Comparison of ENCODE assay signal across 8 mouse cellular contexts in the genomic region with DNA sequence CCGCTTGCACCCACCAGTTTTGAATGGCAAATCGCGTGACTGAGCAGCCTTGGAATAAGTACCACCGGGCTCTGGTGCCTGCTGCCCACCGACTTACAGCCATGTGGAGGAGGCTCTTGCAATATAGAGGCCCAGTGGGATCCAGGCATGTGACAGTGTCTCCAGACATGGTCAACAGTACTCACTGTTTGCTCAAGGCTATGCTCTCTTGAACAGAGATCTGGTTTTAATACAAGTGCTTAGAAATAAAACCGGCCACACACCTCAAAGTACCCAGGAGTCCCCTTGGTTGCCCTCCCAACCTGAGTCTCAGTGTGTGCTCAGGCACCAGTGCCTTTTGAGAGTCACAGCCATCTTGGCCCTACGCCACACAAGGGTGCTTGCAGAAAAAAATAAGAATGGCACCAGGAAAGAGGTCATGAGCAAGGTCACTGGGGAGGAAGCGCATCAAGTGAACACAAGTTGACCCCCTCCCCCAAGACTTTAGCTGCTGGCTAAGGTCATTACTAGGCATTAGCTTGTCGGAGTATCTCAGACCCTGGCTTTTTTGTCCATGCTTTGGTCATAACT. TPM values are rescaled to one million over a fixed set of nuclear protein-coding genes. Genes with fewer than 3 reads are reported as not detected.
DNase-seq lines count a peak whose midpoint lies in the region; ATAC-seq and TF ChIP-seq lines count a peak whose summit lies in the region.

A gene (minus strand): TSS at position 142 of the 570 bp plus-strand sequence.

- H3K9me3 ChIP-seq in hindbrain, embryonic 15.5 days: no peaks in the 10 kb centered on the region
- no peaks in the 10 kb centered on the region for H3K9me3 ChIP-seq in liver, embryonic 13.5 days (replicated peaks)

- peak; percentile 37 for ATAC-seq in hindbrain, embryonic 15.5 days (ENCODE audit: low FRiP score, low read depth)
- ATAC-seq in liver, embryonic 13.5 days (ENCODE audit: low read depth): no peak

- no peak for TF ChIP-seq POLR2A in kidney, adult 2 months (IDR thresholded peaks at IDR 0.05; ENCODE audit: low read depth, low read length)

- peak; percentile 42 for DNase-seq in kidney, adult 2 months
- DNase-seq in kidney, adult 18-20 months: no peak
- no peak for DNase-seq in adrenal gland, adult 2 months
- DNase-seq in gastrocnemius, adult 18-20 months (ENCODE audit: low spot score): no peak
- no peak for DNase-seq in liver, embryonic 13.5 days
- no peak for DNase-seq in right cerebral cortex, adult 18-20 months
- no peak for DNase-seq in thymus, postnatal 4 days

- H3K9ac ChIP-seq in hindbrain, embryonic 15.5 days: peak within 1 kb of the TSS; percentile 56
- H3K9ac ChIP-seq in liver, embryonic 13.5 days: peak within 1 kb of the TSS; percentile 74

- H3K4me3 ChIP-seq in kidney, adult 2 months (ENCODE audit: insufficient read depth, low read depth, low read length): peak within 1 kb of the TSS; percentile 77
- peak within 1 kb of the TSS; percentile 64 for H3K4me3 ChIP-seq in hindbrain, embryonic 15.5 days
- H3K4me3 ChIP-seq in liver, embryonic 13.5 days (replicated peaks): peak within 1 kb of the TSS; percentile 70

- TF ChIP-seq CTCF in kidney, adult 2 months (conservative IDR thresholded peaks at IDR 0.05; ENCODE audit: insufficient read depth, insufficient read length, low read depth, low read length): no peak

- peaks cover 33% of the 10 kb centered on the region for H3K4me1 ChIP-seq in kidney, adult 2 months (ENCODE audit: control insufficient read depth, insufficient read depth, low read length)
- H3K4me1 ChIP-seq in hindbrain, embryonic 15.5 days (replicated peaks): peaks cover 30% of the 10 kb centered on the region
- H3K4me1 ChIP-seq in liver, embryonic 13.5 days (replicated peaks): peaks cover 44% of the 10 kb centered on the region

- H3K27ac ChIP-seq in kidney, adult 2 months (ENCODE audit: insufficient read depth, low read depth, low read length): peak within 1 kb of the TSS; percentile 81
- 0 out of 2 replicates have a peak within 1 kb of the TSS, but pooled peaks have one; percentile 44 for H3K27ac ChIP-seq in hindbrain, embryonic 15.5 days (replicated peaks)
- no peak within 1 kb of the TSS for H3K27ac ChIP-seq in liver, embryonic 13.5 days

- WGBS in kidney, adult 2 months: 13% methylated on average over 9 of the region's 9 CpGs
- WGBS in hindbrain, embryonic 15.5 days: 24% methylated on average over 9 of the region's 9 CpGs
- 32% methylated on average over 9 of the region's 9 CpGs for WGBS in liver, embryonic 13.5 days (ENCODE audit: insufficient replicate concordance)

- no peaks in the 10 kb centered on the region for H3K27me3 ChIP-seq in kidney, adult 2 months (replicated peaks; ENCODE audit: control insufficient read depth, insufficient read depth, low read length)
- H3K27me3 ChIP-seq in hindbrain, embryonic 15.5 days: peaks cover 8% of the 10 kb centered on the region
- H3K27me3 ChIP-seq in liver, embryonic 13.5 days: peaks cover 50% of the 10 kb centered on the region

- H3K36me3 ChIP-seq in kidney, adult 2 months (ENCODE audit: control insufficient read depth, insufficient read depth, low read length): no peaks in the 10 kb centered on the region
- H3K36me3 ChIP-seq in hindbrain, embryonic 15.5 days: no peaks in the 10 kb centered on the region
- H3K36me3 ChIP-seq in liver, embryonic 13.5 days: no peaks in the 10 kb centered on the region

- peak within 1 kb of the TSS; percentile 97 for H3K4me2 ChIP-seq in hindbrain, embryonic 15.5 days
- H3K4me2 ChIP-seq in liver, embryonic 13.5 days: peak within 1 kb of the TSS; percentile 89

RNA-seq across cellular contexts. Expression of the gene that starts here (rescaled TPM):
- 38.1 and 57.0 TPM in 2 replicates for polyA plus RNA-seq in kidney, adult 2 months (2012; rRNA removed)
- 10 to 100 TPM; 36.1 to 52.3 TPM for total RNA-seq in adrenal gland, adult 2 months (2021)
- polyA plus RNA-seq in adrenal gland, adult 2 months (2012; rRNA removed): 69.8 and 94.3 TPM in 2 replicates
- 10 to 100 TPM; 23.4 to 24.5 TPM for total RNA-seq in gastrocnemius, adult 18-20 months (2021)
- polyA plus RNA-seq in hindbrain, embryonic 15.5 days (2015; fragmentation: Nextera tagmentation; extraction: Ambion mirVana): 18.0 and 21.3 TPM in 2 replicates
- 2.5 and 3.6 TPM in 2 replicates for polyA plus RNA-seq in liver, embryonic 13.5 days (2015; fragmentation: Nextera tagmentation; extraction: Ambion mirVana)
